Mouse (Mus musculus): Measurements from ENCODE around the gene Ptger4.

- TF ChIP-seq CTCF (IDR thresholded peaks at IDR 0.05; ENCODE audit: low read depth, low read length) (no peak), POLR2A (IDR thresholded peaks at IDR 0.05; ENCODE audit: extremely low read depth, insufficient read depth, low read length) (no peak)
Measured at GRCm38 (mm10) chr15:5194931-5195330, 49.1 kb downstream of the Ptger4 start.

Data from liver, adult 2 months (tissue).